13 mouse cellular contexts compared by ENCODE assay signal in the genomic region with DNA sequence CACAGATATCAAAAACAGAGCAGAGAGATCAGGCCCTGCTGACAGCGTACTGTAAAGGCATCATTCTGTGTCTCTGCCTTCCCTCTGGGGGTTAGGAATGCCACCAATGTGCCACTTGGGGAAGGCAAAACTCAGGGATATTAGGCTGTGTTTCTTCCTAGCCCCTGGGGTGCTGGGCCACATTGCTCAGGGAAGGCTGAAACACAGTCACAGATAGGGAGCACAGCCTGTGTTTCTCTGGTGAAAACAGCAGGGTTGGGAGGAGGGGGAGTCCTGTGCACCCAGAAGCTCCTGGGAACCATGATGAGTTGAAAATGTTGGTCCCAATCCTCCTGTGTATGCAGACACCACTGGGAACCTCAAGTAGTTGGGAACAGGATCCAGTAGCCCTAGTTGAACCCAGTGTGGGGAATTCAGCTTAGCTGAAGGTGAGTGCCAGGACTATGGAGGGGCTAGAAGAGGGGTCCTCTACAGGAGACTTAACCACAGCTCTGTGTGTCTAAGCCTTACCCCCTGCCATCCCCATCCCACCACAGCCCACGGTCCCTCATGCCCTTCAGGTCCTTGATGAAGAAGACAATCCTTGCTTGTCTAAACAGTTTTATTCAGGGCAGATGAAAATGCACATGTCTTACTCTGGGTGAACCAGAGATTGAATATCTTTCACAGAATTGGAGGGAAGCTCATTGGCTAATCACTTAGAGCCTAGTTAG. TPM values are rescaled to one million over a fixed set of nuclear protein-coding genes. Genes with fewer than 3 reads are reported as not detected.
"Had no signal": no experiment of that assay in that cellular context is flagged by ENCODE, and none has a peak within 500 bp of the region (broad histone marks: within the 10 kb centered on the region; RNA-seq: fewer than 3 reads in every experiment).

No protein-coding gene starts in this region.

RNA-seq across cellular contexts. Expression of a gene that starts 20.0 kb away (rescaled TPM):
- total RNA-seq: left cerebral cortex, adult 2 months; left cerebral cortex, adult 8-10 months; left cerebral cortex, postnatal 10 days; left cerebral cortex, postnatal 14 days; left cerebral cortex, postnatal 25 days; left cerebral cortex, postnatal 36 days; left cerebral cortex, postnatal 4 days; liver, adult 2 months; megakaryocyte progenitor cell, adult 5-6 weeks; megakaryocyte, adult 5-6 weeks; megakaryocyte-erythroid progenitor cell, adult 5-6 weeks; midbrain, postnatal 0 days; monocyte, adult 5-6 weeks had no signal

RNA-seq across cellular contexts. Expression of a gene that starts 47.7 kb away (rescaled TPM):
- total RNA-seq: left cerebral cortex, adult 2 months; left cerebral cortex, adult 8-10 months; left cerebral cortex, postnatal 10 days; left cerebral cortex, postnatal 14 days; left cerebral cortex, postnatal 25 days; left cerebral cortex, postnatal 36 days; left cerebral cortex, postnatal 4 days; liver, adult 2 months; megakaryocyte progenitor cell, adult 5-6 weeks; megakaryocyte, adult 5-6 weeks; megakaryocyte-erythroid progenitor cell, adult 5-6 weeks; midbrain, postnatal 0 days; monocyte, adult 5-6 weeks had no signal
